Mouse (Mus musculus) myocyte (in vitro differentiated cells): ENCODE data around the gene Olfr1388.
"Not testable (repeated sequence)": the region's sequence is repeated elsewhere in the genome, so short reads cannot be mapped to it uniquely, and the experiment has no call there.

Experiments used
- CEBPB ChIP-seq: IDR thresholded peaks from 2 replicates; pipeline ENCODE4 v1.6.1; 2011; ENCODE audit warnings: mild to moderate bottlenecking, moderate library complexity; ENCODE audit not compliant: poor library complexity, insufficient read depth, severe bottlenecking
- MAX ChIP-seq: IDR thresholded peaks from one replicate; pipeline ENCODE4 v1.6.1; 2011; ENCODE audit warnings: low read depth, mild to moderate bottlenecking, control low read depth
- MYOD1 ChIP-seq, 3 experiments: IDR thresholded peaks; one replicate each; pipeline ENCODE4 v1.6.1; 2011; ENCODE audit warnings: control low read depth in 2 of 3, low read depth in 2 of 3, mild to moderate bottlenecking in 2 of 3, moderate library complexity in 1 of 3; ENCODE audit not compliant: insufficient read length in 2 of 3, control insufficient read depth in 1 of 3
- MYOG ChIP-seq, 3 experiments: IDR thresholded peaks; one replicate each; pipeline ENCODE4 v1.6.1; 2011; ENCODE audit warnings: control low read depth in 2 of 3, low read depth in 2 of 3, mild to moderate bottlenecking in 2 of 3; ENCODE audit not compliant: insufficient read length in 2 of 3, control insufficient read depth in 1 of 3, insufficient read depth in 1 of 3
- POLR2A ChIP-seq: IDR thresholded peaks from one replicate; pipeline ENCODE4 v1.6.1; 2011; ENCODE audit warnings: low read depth, mild to moderate bottlenecking, control low read depth, moderate library complexity; ENCODE audit not compliant: insufficient read length
- REST ChIP-seq: IDR thresholded peaks from one replicate; pipeline ENCODE4 v1.6.1; 2011; ENCODE audit warnings: mild to moderate bottlenecking, control low read depth, moderate library complexity; ENCODE audit not compliant: insufficient read depth, insufficient read length
- SRF ChIP-seq: IDR thresholded peaks from one replicate; pipeline ENCODE4 v1.6.1; 2011; ENCODE audit warnings: low read depth; ENCODE audit not compliant: control insufficient read depth, insufficient read length
- USF1 ChIP-seq: IDR thresholded peaks from one replicate; pipeline ENCODE4 v1.6.1; 2011; ENCODE audit warnings: low read depth, mild to moderate bottlenecking, control low read depth, moderate library complexity

DNA sequence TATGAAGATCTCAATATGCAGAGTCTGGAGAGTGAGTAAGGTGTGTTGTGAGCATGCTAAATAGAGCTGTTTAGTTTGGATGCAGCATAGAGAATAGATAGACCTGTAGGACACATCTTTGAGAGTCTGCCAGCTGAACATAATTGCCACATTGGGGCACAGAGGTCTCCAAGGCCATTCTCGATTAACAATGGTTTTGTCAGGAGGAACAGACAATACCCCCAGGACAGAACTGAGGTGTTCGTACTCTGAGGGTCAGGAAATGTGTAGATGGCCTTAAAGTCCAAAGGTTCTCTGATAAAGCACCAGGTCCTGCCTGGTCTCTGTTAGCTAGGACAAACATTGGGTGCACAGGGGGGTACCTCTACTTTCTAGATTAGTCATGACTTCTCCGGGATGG, 28.3 kb downstream of the Olfr1388 start, which contains the start of gene Olfr1386:
- TF ChIP-seq MYOD1 (IDR thresholded peaks at IDR 0.05; ENCODE audit: control insufficient read depth in 1 of 3, insufficient read length in 2 of 3, low read depth in 2 of 3); POLR2A; SRF; MAX; USF1; REST; CEBPB; MYOG (IDR thresholded peaks at IDR 0.05; ENCODE audit: control insufficient read depth in 1 of 3, insufficient read depth in 1 of 3, insufficient read length in 2 of 3, low read depth in 2 of 3): not testable (repeated sequence)
